Mouse (Mus musculus): ENCODE data around the gene Caln1.

- no peak for TF ChIP-seq CTCF (IDR thresholded peaks at IDR 0.05; ENCODE audit: low read depth)
- no peak for TF ChIP-seq EP300 (IDR thresholded peaks at IDR 0.05; ENCODE audit: low read depth)
Measured at GRCm38 (mm10) chr5:130742171-130742570, 372.9 kb downstream of the Caln1 start.
